Mouse (Mus musculus): ENCODE results near the gene Gm10642. TPM values are rescaled to one million over a fixed set of nuclear protein-coding genes. Genes with fewer than 3 reads are reported as not detected.
A peak's percentile ranks its signal among the peaks of the same experiment; 100 is the strongest.

The Gm10642 gene
- 0.15 and 0.31 TPM in 2 replicates for polyA plus RNA-seq (2015; fragmentation: Nextera tagmentation; extraction: Ambion mirVana)

- ATAC-seq (ENCODE audit: extremely low read depth, insufficient number of reproducible peaks, low FRiP score, low TSS enrichment), result peak; percentile 52
- H3K27me3 ChIP-seq (replicated peaks), result no peaks in the 10 kb centered on the region
- no peaks in the 10 kb centered on the region for H3K36me3 ChIP-seq
- H3K4me2 ChIP-seq, result peak within 1 kb of the TSS; percentile 88
- peak within 1 kb of the TSS; percentile 93 for H3K9ac ChIP-seq
- 1% methylated on average over 68 of the region's 72 CpGs for WGBS
- peak within 1 kb of the TSS; percentile 96 for H3K27ac ChIP-seq (replicated peaks)
- H3K4me3 ChIP-seq, result peak within 1 kb of the TSS; percentile 97
- H3K9me3 ChIP-seq, result no peaks in the 10 kb centered on the region
- peaks cover 35% of the 10 kb centered on the region for H3K4me1 ChIP-seq
Measured at GRCm38 (mm10) chr9:70656130-70657007, at the start of gene Gm10642. Gene Gm10642, plus strand, starts transcription at chr9:70656251.

- no peak for ATAC-seq (ENCODE audit: extremely low read depth, insufficient number of reproducible peaks, low FRiP score, low TSS enrichment)
- Histone ChIP-seq H3K36me3 (peaks cover 53% of the 10 kb centered on the region), H3K9me3 (no peaks in the 10 kb centered on the region), H3K27ac (replicated peaks) (no peak overlapping the region), H3K9ac (no peak overlapping the region), H3K27me3 (replicated peaks) (no peaks in the 10 kb centered on the region), H3K4me1 (peaks cover 15% of the 10 kb centered on the region), H3K4me3 (no peak overlapping the region), H3K4me2 (no peak overlapping the region)
- 32% methylated on average over 3 of the region's 3 CpGs for WGBS
Measured at GRCm38 (mm10) chr9:70611026-70611673, 44.9 kb upstream of the Gm10642 start.

GRCm38 (mm10) chr9:70629711-70630110, 26.3 kb upstream of the Gm10642 start:
- H3K4me1 ChIP-seq, result peaks cover 12% of the 10 kb centered on the region; the same call in 1 of the 2 replicates
- WGBS, result 78% methylated on average over 2 of the region's 2 CpGs

GRCm38 (mm10) chr9:70631665-70632064, 24.4 kb upstream of the Gm10642 start:
- no peak for ATAC-seq (ENCODE audit: extremely low read depth, insufficient number of reproducible peaks, low FRiP score, low TSS enrichment)
- no peak overlapping the region for H3K9ac ChIP-seq
- H3K36me3 ChIP-seq, result peaks cover 13% of the 10 kb centered on the region
- H3K27ac ChIP-seq (replicated peaks), result peak overlapping the region; percentile 46; the same call in 1 of the 2 replicates
- no peaks in the 10 kb centered on the region for H3K27me3 ChIP-seq (replicated peaks)
- no peaks in the 10 kb centered on the region for H3K9me3 ChIP-seq
- peaks cover 7% of the 10 kb centered on the region; the same call in 1 of the 2 replicates for H3K4me1 ChIP-seq
- no peak overlapping the region for H3K4me3 ChIP-seq
- no peak overlapping the region for H3K4me2 ChIP-seq
- WGBS, result 18% methylated on average over 5 of the region's 5 CpGs

More at GRCm38 (mm10) chr9:70629711-70630110, 26.3 kb upstream of the Gm10642 start:
- Histone ChIP-seq H3K4me2 (no peak overlapping the region), H3K4me3 (no peak overlapping the region), H3K27ac (replicated peaks) (no peak overlapping the region), H3K27me3 (replicated peaks) (no peaks in the 10 kb centered on the region), H3K9ac (no peak overlapping the region), H3K36me3 (peaks cover 23% of the 10 kb centered on the region), H3K9me3 (no peaks in the 10 kb centered on the region)
- no peak for ATAC-seq (ENCODE audit: extremely low read depth, insufficient number of reproducible peaks, low FRiP score, low TSS enrichment)

- H3K4me3 ChIP-seq, result no peak overlapping the region
- WGBS, result 81% methylated on average over 2 of the region's 2 CpGs
- H3K4me1 ChIP-seq, result 0 out of 2 replicates have a peak, but pooled peaks cover 1% of the 10 kb centered on the region
- no peak overlapping the region for H3K27ac ChIP-seq (replicated peaks)
- H3K9ac ChIP-seq, result no peak overlapping the region
- peaks cover 14% of the 10 kb centered on the region for H3K36me3 ChIP-seq
- no peaks in the 10 kb centered on the region for H3K9me3 ChIP-seq
- ATAC-seq (ENCODE audit: extremely low read depth, insufficient number of reproducible peaks, low FRiP score, low TSS enrichment), result no peak
- H3K4me2 ChIP-seq, result no peak overlapping the region
- no peaks in the 10 kb centered on the region for H3K27me3 ChIP-seq (replicated peaks)
Measured at GRCm38 (mm10) chr9:70636748-70637147, 19.3 kb upstream of the Gm10642 start.

- Histone ChIP-seq H3K4me1 (peaks cover 24% of the 10 kb centered on the region), H3K4me2 (no peak overlapping the region), H3K9me3 (no peaks in the 10 kb centered on the region), H3K27me3 (replicated peaks) (no peaks in the 10 kb centered on the region), H3K27ac (replicated peaks) (no peak overlapping the region), H3K9ac (no peak overlapping the region), H3K4me3 (no peak overlapping the region), H3K36me3 (peaks cover 6% of the 10 kb centered on the region)
- no peak for ATAC-seq (ENCODE audit: extremely low read depth, insufficient number of reproducible peaks, low FRiP score, low TSS enrichment)
- 79% methylated on average over 2 of the region's 2 CpGs for WGBS
Measured at GRCm38 (mm10) chr9:70650260-70650659, 5.8 kb upstream of the Gm10642 start.

GRCm38 (mm10) chr9:70650994-70651393, 5.1 kb upstream of the Gm10642 start:
- WGBS, result 86% methylated on average over 1 of the region's 1 CpGs
- Histone ChIP-seq H3K9me3 (no peaks in the 10 kb centered on the region), H3K27me3 (replicated peaks) (no peaks in the 10 kb centered on the region), H3K4me1 (peaks cover 30% of the 10 kb centered on the region), H3K9ac (no peak overlapping the region), H3K36me3 (peaks cover 6% of the 10 kb centered on the region), H3K4me3 (no peak overlapping the region), H3K4me2 (no peak overlapping the region), H3K27ac (replicated peaks) (no peak overlapping the region)
- ATAC-seq (ENCODE audit: extremely low read depth, insufficient number of reproducible peaks, low FRiP score, low TSS enrichment), result no peak

- Histone ChIP-seq H3K4me2 (peak overlapping the region; percentile 16; the same call in 1 of the 2 replicates), H3K4me1 (peaks cover 32% of the 10 kb centered on the region), H3K27me3 (replicated peaks) (no peaks in the 10 kb centered on the region), H3K36me3 (peaks cover 6% of the 10 kb centered on the region), H3K27ac (replicated peaks) (no peak overlapping the region), H3K9me3 (no peaks in the 10 kb centered on the region), H3K9ac (no peak overlapping the region), H3K4me3 (no peak overlapping the region)
- 84% methylated on average over 2 of the region's 2 CpGs for WGBS
- ATAC-seq (ENCODE audit: extremely low read depth, insufficient number of reproducible peaks, low FRiP score, low TSS enrichment), result no peak
Measured at GRCm38 (mm10) chr9:70652221-70652620, 3.8 kb upstream of the Gm10642 start.

- H3K4me2 ChIP-seq, result peak overlapping the region; percentile 88
- no peak overlapping the region for H3K9ac ChIP-seq
- H3K27ac ChIP-seq (replicated peaks), result no peak overlapping the region
- ATAC-seq (ENCODE audit: extremely low read depth, insufficient number of reproducible peaks, low FRiP score, low TSS enrichment), result no peak
- peaks cover 6% of the 10 kb centered on the region for H3K36me3 ChIP-seq
- H3K9me3 ChIP-seq, result no peaks in the 10 kb centered on the region
- peaks cover 35% of the 10 kb centered on the region for H3K4me1 ChIP-seq
- H3K27me3 ChIP-seq (replicated peaks), result no peaks in the 10 kb centered on the region
- WGBS, result 79% methylated on average over 2 of the region's 2 CpGs
- no peak overlapping the region for H3K4me3 ChIP-seq
Measured at GRCm38 (mm10) chr9:70653875-70654274, 2.2 kb upstream of the Gm10642 start.

- Histone ChIP-seq H3K4me2 (peak overlapping the region; percentile 88), H3K4me3 (peak overlapping the region; percentile 29), H3K9me3 (no peaks in the 10 kb centered on the region), H3K27me3 (replicated peaks) (no peaks in the 10 kb centered on the region), H3K27ac (replicated peaks) (no peak overlapping the region), H3K9ac (no peak overlapping the region), H3K4me1 (peaks cover 35% of the 10 kb centered on the region), H3K36me3 (peaks cover 6% of the 10 kb centered on the region)
- ATAC-seq (ENCODE audit: extremely low read depth, insufficient number of reproducible peaks, low FRiP score, low TSS enrichment), result no peak
- WGBS, result 78% methylated on average over 4 of the region's 4 CpGs
Measured at GRCm38 (mm10) chr9:70654496-70654895, 1.6 kb upstream of the Gm10642 start.

GRCm38 (mm10) chr9:70655764-70656129, 304 bp upstream of the Gm10642 start:
- Histone ChIP-seq H3K36me3 (no peaks in the 10 kb centered on the region), H3K9ac (peak overlapping the region; percentile 93), H3K27me3 (replicated peaks) (no peaks in the 10 kb centered on the region), H3K4me3 (peak overlapping the region; percentile 97), H3K4me2 (peak overlapping the region; percentile 88), H3K27ac (replicated peaks) (peak overlapping the region; percentile 96; the same call in 1 of the 2 replicates), H3K4me1 (peaks cover 35% of the 10 kb centered on the region), H3K9me3 (no peaks in the 10 kb centered on the region)
- ATAC-seq (ENCODE audit: extremely low read depth, insufficient number of reproducible peaks, low FRiP score, low TSS enrichment), result no peak
- 26% methylated on average over 2 of the region's 2 CpGs for WGBS
